Mouse (Mus musculus) heart, adult 18-20 months (tissue): ENCODE measurements around the gene Eif2b2. TPM values are rescaled to one million over a fixed set of nuclear protein-coding genes. Genes with fewer than 3 reads are reported as not detected.
A peak's percentile ranks its signal among the peaks of the same experiment; 100 is the strongest.

ENCODE experiments used
- DNase-seq, 2 experiments: peaks; one replicate each; pipeline ENCODE4 v3.0.0; 2021 to 2022; ENCODE audit warnings: mixed read lengths in 1 of 2
- total RNA-seq, 2 experiments: library from RNA; stranded (reverse); gene quantifications; 2 replicates each; pipeline ENCODE4 v1.2.3; 2021

The Eif2b2 gene
- total RNA-seq, 2 experiments from 2014 or later, result 43.5 to 48.3 TPM

DNA sequence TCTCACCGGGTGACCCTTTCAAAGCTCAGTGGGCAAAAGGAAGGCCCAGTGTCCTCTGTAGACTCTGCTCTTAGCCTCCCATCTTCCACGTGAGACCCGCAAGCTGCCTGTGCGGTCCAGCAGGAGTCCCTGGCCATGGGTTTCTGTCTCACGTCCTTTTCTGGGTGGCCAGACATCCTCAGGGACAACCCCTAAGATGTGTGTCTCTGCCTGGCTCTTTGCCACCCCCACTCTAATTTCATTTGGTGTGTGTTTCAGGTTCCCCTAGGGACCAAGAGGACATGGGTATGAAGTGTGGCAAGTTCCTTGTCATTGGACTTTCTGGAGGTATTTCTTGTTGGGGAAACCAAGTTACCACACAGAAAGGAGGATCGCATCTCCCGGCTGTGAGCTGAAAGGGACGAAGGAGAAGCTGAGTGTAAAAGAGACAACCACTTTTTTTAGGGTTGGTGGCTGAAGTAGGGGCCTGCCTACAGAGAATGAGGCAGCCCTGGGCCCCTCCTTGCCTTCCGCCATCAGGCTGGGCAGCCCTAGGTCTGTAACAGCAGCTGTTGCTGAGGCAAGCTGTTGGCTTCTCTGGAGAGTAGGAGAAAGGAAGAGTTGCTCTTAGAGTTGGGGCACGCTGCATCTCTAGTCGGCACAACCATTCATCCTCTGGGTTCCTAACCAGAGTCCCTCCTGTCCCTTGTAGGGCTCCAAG is 25.2 kb upstream of the Eif2b2 start:
- DNase-seq, result peak in 1 of 2 experiments; percentile 34

DNA sequence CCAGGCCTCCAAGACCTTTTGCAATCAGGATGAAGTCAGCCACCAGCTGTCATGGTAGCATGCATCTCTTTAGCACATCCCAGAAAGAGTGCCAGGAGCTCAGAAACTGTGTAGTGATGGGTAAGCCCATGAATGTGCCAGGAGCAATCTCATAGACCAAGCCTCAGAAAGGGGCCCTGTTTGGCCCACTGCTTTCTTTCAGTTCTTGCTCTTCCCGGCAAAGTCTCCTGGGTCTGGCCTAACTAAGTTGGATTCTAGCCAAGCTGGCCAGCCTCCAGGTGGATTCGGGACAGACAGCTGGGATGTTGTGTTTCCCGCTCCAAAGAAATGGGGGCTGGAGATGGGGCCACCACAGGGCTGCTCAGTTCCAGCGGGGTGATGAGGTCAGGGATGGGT is 24.7 kb upstream of the Eif2b2 start:
- DNase-seq, result peak; percentile 93 to 95

DNA sequence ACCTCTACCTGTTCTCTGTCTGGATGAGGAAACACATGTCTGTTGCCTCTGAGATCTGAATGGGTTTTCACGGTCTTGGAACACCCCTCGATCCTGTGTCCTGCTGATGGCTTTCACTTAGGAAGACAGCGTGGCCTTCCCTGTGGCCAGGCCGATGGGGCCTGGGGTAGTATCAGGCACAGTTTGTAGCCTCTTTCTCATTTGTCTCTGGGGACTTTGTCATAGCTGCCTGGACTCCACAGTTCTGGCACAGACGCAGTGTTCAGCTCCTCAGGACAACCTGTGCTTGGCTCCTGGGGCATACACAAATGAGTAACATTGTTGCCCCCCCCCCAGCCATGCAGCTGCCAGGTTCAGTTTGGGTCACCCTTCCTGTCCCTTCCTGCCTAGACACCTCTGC is 24.2 kb upstream of the Eif2b2 start:
- DNase-seq, result peak; percentile 63 to 74

DNA sequence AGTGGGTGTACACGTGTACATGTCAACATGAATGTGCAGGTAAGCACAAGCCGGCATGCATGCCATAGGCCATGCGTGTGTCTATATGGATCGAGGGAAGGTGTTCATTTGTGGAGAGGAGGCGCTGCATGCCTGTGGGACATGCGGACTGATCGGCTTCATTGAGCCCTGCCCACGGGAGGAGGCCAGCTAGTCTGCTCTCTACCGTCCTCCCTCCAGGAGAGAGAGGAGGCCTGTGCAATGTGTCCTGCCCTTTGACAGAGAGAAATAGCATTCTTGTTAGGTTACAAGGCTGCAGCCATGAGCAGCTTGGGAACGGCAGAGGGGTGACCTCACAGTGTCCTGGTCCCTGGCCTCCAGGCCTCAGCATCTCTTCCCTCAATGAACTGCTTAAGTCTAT is 23.1 kb upstream of the Eif2b2 start:
- no peak for DNase-seq

DNA sequence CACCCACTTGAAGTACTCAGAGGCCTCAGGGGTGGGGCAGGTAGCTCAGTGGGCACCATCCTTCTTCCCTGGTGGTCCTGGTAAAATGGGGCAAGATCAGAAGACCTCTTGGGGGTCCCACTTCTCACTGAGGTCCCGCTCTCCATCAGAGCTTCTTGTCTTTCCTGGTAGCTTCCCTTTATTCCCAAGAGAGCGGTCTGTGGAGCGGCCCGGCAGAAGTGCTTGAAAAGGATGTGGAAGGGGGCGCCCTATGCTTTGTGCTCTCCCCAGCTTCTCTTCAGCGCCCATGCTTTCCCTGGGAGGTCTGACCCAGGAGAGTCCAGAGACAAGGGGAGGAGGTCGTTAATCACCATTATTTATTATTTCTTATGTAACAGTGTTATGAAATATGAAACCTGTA is 21.9 kb upstream of the Eif2b2 start:
- DNase-seq, result no peak

DNA sequence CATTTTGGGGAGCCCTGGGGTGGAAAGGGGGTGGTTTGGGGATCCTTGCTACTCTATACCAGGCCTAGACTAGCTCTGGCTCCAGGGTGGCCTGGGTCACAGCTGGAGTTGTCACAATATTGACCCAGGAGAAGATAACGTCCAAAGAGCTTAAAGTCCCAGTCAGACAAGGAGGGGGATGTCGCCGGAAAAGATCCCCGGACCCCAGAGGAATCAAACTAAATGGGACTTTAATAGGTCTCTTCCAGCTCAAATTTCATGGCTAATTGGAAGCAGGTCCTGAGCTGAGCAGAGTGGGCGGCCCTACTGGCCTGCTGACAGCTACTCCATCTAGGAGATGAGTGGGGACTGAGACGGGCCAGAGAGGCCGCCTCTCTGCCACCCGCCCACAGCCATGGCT is 21.3 kb upstream of the Eif2b2 start:
- DNase-seq, result no peak

DNA sequence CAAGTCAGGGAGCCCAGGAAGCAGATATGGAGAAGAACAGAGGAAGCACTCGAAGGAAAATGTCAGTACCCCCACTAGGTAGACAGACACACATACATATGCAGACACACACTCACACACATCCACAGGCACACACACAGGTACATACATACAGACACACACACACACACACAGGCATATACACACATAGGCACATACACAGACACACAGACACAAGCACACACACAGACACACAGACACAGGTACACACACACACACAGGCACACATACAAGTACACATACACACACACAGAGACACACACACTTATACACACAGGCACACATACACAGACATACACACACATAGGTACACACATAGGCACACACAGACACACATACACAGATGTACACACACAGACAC is 19.3 kb upstream of the Eif2b2 start:
- no peak for DNase-seq

DNA sequence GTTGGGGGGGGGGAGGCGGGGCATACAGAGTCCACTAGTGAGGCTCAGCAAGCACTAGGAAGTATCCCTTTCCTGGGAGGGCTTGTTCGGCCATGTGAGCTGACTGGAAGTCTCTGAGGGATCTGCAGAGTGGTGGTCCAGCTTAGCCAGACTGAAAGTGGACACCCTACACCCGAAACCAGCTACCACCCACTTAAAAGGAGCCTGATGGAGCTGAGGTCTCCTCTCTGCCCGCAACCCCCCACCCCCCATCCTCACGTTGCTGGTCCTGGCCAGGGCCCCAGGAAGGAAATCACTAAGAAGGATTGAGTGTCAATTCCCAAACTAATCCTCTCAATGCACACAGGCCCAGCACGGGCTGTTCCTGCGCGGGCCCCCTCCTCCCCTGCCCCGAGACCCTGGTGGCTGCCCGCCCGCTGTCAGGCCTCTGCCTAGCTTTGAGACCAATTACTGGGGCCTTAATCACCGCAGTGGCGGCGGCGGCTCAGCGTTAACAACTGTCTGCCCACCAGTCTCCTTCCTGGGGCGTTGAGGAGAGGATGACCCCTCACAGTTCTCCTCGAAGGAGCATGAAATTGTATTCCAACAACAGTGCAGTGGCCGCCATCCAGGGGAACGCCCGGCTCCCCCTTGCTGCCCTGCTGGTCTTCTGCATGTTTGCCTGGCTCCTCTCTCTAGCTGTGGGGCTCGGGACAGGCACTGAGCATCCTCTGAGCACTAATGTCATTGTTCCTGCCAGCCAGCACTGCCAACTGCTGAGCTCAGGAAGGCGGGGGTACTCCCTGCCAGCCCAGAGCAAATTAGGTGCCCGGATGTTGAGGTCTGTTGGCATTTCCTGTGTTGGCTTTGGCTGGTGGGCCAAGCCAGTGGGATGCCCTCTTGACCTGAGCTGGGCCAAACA is 18.1 kb upstream of the Eif2b2 start:
- DNase-seq, result no peak

DNA sequence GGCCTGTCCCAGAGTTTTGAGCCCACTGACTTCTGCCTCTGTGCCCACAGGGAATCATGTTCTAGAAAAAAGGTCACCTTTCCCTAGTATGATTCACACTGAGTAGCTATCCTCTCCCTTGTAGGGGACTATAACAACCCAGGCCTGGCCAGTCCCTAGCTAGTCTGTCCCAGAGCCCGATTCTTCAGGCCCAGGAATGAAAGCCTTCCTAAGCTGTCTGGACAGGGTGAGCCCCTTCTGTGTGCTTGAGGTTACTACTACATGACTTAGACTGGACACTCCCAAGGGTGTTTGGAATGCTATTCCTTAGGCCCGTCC is 17.5 kb upstream of the Eif2b2 start:
- no peak for DNase-seq

DNA sequence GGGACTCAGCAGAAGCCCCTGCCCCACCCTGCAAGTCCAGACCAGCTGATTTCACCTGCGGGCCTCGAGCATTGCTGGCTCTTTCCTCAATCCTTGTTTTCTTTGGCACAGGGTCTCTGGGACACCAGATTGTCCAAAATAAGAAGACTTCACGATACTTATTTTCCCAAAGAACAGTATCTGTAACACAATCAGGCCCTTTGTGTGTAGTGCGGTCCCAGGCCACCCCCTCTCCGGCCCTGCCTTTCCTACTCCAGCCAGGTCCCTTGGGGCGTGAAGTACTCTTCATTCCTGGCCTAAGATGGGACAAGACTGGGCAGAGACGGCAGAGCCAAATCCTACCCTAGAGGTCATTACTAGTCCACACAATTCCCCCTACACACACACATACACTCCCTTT is 17.1 kb upstream of the Eif2b2 start:
- peak in 1 of 2 experiments; percentile 25 for DNase-seq

DNA sequence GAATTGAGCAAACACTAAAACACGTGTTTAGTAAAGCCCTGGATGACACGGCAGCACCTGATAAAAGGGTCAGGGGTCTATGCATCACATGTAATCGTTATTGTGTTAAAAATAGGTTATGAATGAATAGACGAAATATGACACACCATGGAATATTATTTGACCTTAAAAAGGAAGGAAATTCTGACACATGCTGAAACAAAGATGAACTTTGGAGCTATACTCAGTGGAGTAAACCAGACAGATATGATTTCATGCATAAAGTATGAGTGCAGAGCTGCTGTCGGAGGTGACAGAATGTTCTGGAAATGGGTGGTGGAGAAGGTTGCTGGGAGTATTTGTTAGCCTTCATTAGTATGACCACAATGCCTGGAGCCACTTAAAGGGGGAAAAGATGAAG is 15.6 kb upstream of the Eif2b2 start:
- DNase-seq, result no peak

DNA sequence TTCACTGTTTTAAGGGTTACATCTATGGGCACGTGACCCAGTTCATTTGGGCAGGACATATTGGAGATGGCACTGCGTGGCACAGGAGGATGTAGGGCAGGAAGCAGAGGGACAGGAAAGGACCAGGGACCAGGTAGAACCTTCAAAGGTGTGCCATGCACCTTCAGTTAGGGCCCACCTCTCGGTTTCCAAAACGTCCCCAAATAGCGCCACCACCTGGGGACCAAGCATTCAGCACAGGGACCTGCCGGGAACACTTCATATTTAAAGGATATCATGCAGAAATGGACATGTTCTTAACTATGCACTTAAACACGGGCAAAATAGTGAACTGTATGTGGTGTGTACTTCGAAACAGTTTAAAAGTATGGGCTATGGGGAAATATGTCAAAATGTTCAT is 15.2 kb upstream of the Eif2b2 start:
- DNase-seq, result no peak

DNA sequence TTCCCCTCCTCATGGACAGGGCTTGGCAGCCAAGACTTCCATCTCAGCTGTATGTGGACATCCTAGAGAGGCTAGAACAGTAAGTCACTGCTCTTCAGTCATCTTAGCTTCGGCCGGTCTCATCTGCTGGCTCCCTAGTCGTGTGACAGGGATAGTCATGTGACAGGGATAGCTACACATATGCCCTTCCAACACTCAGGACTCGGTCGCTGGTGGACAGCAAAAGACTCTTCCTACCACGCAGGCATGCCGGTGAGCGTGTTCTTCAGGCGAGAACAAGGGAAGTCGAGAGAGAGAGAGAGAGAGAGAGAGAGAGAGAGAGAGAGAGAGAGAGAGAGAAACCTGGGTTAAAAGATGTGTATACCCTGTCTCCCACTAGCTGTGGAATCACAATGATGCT is 13.9 kb upstream of the Eif2b2 start:
- DNase-seq, result no peak

DNA sequence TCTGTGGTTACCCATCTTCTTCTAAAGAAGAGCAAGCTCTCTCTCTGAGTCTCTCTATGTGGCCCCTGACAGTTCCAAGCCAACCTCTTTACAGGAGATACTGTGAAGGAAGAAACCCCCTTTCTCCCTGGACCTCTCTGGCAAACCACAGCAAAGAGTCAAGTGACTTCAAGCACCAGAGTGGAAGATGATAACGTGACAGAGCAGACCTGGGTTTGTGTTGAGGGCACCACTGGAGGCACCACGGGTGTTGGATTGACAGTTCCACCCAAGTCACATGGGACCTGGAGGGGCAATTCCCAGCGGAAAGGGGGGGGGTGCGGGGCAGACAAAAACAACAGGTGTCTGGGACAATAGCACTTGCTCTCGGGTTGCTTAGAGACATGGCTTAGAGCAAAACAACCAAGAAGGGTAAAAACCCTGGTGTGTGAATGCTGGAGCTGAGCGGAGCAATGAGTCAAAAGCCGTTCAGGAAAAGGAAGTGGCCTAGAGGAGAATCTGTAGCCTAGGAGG is 10.5 kb upstream of the Eif2b2 start:
- no peak for DNase-seq

DNA sequence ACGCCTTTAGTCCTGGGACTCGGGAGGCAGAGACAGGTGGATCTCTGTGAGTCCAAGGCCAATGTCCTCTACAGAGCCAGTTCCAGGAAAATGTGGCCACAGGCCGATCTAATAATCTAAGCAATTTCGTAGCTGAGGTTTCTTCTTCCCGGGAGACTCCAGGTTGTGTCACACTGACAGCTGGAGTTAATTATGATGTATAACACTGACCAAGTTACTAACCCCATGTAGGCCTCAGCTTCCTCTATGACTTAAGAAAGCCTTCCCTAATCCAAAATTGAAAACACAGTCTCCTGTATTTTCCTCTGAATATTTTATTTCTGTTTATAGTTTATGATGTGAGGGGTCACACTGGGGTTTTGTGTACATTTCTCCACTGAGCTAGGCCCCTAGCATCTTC is 4.2 kb upstream of the Eif2b2 start:
- DNase-seq, result no peak

DNA sequence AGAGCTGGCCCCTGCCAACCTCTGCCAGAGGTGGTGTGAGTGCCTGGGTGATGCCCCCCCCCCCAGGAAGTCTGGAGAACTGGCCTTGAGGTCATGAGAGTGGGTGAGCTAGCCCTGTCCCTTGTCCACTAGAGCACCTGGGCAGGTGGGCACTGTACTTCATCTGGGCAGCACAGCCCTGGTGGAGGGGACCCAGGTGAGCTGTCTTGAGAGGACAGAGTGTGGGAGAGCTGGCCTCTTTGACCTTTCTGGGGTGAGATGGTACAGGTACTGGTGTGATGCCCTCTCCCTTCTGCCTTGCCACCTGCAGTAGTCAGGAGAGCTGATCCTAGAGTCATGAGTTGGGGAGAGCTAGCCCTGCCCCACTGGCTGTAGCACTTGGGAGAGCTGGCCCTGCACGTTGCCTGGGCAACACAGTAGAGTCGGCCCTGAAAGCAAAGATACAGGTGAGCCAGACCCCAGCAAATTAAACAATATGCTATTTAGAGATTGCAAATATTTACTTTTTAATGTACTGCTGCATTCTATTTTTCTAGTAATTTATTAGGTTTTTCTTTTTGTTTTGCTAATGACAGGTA is 1.5 kb upstream of the Eif2b2 start:
- DNase-seq, result no peak

DNA sequence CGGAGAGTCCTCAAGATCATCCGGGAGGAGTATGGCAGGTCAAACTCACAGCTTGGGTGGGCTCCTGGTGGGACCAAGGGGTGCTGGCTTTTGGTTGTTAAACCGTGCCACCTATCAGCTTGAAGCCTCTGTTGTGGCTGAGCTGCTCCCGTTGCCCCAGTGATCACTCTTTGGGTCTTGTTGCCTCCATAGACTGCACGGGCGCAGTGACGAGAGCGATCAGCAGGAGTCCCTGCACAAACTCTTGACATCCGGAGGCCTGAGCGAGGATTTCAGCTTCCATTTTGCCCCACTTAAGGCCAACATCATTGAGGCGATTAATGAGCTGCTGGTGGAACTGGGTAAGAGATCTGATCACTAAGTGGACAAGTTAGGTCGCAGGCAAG is 617 bp downstream of the Eif2b2 start:
- DNase-seq, result peak in 1 of 2 experiments; percentile 26

DNA sequence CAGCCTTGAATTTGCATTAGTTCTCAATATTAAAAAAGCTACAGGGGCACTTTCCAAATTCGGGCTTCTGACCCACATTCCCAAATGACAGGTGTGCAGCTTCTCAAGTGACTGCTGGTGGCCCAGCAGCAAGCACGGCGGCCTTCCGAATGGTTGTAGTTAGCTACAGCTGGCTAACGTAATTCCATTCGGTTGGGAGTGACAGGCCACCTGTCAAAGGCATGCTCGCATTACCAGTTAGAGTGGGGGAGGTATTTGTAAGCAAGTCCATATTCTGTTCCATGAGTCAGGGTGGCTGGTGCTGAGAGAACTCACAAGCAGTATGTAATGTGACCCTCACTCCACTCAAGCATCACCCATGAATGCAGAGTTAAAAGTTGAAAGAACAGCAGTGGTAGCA is 7.9 kb downstream of the Eif2b2 start:
- no peak for DNase-seq

DNA sequence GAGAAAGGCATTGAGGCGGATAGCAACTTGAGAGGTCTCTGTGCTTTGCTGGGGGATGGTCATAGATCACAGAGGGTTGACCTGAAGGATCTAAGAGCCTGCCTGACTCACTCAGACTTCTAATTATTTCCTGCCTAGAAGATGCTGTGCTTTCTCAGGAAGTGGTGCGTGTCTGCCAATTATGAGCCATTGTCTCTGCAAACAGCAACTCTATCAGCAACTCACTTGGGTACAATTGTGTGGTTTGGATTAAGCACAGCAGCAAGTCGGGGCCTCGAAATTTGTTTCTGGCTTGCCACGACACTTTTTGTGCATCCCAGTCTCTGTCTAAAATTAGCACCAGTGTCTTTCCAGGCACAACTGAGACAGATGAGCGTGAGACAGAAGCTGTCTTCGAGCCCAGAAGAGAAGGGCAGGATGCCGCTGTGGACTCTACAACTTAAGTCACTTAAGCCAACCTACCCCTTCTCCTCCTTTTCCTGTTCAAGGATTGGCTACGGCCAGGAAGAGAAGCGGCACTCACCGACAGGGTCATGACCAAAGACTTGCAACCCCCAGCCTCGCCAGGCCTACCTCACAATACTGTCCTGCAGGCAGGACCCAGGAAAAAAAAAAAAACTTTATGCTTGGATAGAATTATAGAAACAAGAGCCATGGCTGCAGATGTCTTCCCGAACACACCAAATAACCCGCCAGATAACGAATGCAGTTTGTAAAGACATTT is 8.8 kb downstream of the Eif2b2 start:
- peak; percentile 20 to 29 for DNase-seq

DNA sequence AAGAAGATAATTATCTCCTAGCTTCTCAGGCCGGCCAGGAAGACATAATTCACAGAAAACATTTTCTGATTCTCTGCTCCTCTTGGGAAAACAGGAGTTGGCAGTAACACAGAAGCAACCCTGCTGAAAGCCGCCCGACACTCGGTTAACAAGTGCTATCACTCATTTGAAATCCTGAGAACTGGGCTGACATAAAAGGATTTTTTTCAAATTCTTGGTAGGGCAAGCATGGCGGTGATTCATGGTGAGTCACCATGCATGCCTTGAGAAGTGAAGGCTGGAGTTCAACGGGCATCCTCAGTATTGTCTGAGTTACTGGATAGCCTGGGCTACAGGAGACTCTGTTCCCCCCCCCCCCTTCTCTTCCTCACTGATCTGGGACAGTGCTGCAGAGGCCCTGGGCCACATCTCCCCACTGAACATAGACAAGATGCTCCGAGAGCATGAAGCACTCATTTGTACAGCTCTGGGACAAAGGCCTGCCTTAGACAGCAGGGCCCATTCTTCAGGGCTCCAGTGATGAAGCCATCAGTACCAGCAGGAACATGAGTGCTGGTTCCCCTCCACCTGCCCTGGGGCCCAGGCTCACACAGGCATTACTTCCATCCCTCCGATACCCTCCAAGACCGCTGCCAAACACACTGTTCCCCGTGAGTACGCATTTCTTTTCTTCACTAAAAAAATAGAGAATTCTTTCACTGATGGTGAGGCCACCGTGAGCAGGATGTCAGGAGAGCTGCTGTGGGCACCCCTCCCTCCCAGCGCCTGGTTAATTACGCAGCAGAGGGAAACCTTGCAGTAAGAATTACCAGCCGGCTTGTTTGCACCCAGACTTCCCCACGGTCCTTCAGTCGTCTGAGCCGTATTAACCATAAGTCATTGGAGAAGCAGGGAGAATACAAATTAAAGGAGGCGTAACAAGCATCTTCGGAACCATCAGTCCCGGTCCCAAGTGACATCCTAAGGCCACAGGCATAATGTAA is 14.4 kb downstream of the Eif2b2 start:
- DNase-seq, result no peak

DNA sequence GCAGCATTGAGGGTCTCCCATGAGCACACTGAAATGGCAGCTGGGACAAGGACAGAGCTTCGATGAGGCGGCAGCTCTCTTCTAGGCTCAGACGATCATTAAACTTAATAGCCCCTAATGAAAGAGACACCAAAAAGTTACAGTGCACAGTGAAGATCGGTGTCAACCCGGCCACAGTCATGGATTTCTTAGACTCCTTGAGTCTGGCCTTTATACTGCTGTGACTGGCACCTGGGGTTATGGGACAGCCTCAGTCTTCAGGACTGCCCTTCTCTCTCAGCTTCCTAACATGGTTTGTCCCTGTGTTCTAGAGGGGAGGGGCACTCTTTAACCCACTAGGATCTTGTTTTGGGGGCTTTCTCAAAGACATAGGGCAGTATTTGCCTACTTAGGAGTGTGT is 18.3 kb downstream of the Eif2b2 start:
- no peak for DNase-seq
